Mouse (Mus musculus): ENCODE data around the gene Ccdc88c.

Ccdc88c gene

Small RNA genes lying within 50 kb of the gene (microRNA-seq; reads per million reads assigned to microRNA genes)
- 0 reads per million in 2 experiments for gene Mir1190
